Mouse (Mus musculus) limb, embryonic 12.5 days (tissue): ENCODE results near the gene Pla2g4d. TPM values are rescaled to one million over a fixed set of nuclear protein-coding genes. Genes with fewer than 3 reads are reported as not detected.
"Not testable (repeated sequence)": the region's sequence is repeated elsewhere in the genome, so short reads cannot be mapped to it uniquely, and the experiment has no call there.

Source experiments
- ATAC-seq: fragments of 200-750 bp; cut with Nextera tagmentation; 2 replicates; pipeline ENCODE4 v1.8.0; 2017; ENCODE audit warnings: low read depth, moderate TSS enrichment; ENCODE audit not compliant: insufficient number of reproducible peaks, insufficient read depth, low FRiP score, low TSS enrichment
- H3K27ac ChIP-seq: fragments of 300-500 bp; sonication (generic); 2 replicates; pipeline ENCODE4 v1.5.1; 2016; ENCODE audit warnings: mild to moderate bottlenecking, moderate library complexity
- H3K27me3 ChIP-seq: fragments of 300-500 bp; sonication (generic); 2 replicates; pipeline ENCODE4 v1.6.1; 2016; ENCODE audit warnings: mild to moderate bottlenecking, moderate library complexity
- H3K36me3 ChIP-seq: fragments of 300-500 bp; sonication (generic); 2 replicates; pipeline ENCODE4 v1.6.1; 2016; ENCODE audit warnings: mild to moderate bottlenecking, moderate library complexity
- H3K4me1 ChIP-seq: fragments of 300-500 bp; sonication (generic); replicated peaks from 2 replicates; pipeline ENCODE4 v1.6.1; 2016
- H3K4me2 ChIP-seq: fragments of 300-500 bp; sonication (generic); 2 replicates; pipeline ENCODE4 v1.6.1; 2016; ENCODE audit warnings: mild to moderate bottlenecking, moderate library complexity
- H3K4me3 ChIP-seq: fragments of 300-500 bp; sonication (generic); replicated peaks from 2 replicates; pipeline ENCODE4 v1.5.1; 2016; ENCODE audit warnings: mild to moderate bottlenecking
- H3K9ac ChIP-seq: fragments of 300-500 bp; sonication (generic); replicated peaks from 2 replicates; pipeline ENCODE4 v1.6.1; 2016; ENCODE audit warnings: mild to moderate bottlenecking, moderate library complexity
- H3K9me3 ChIP-seq: fragments of 300-500 bp; sonication (generic); 2 replicates; pipeline ENCODE4 v1.6.1; 2016; ENCODE audit warnings: mild to moderate bottlenecking, moderate library complexity
- WGBS: fragments of 180-500 bp; shearing (Covaris S2); methylation state at CpG from one replicate; pipeline ENCODE4 v1.1.7; 2016; 5-methylcytosine and 5-hydroxymethylcytosine counted together
- polyA plus RNA-seq: library from polyadenylated mRNA; unstranded; fragments of >200 nt; fragmentation: Nextera tagmentation; extraction: Ambion mirVana; gene quantifications from 2 replicates; pipeline ENCODE4 v1.2.1, GENCODE M21; 2016

The Pla2g4d gene
- polyA plus RNA-seq, 1 experiment from 2014 or later: 0.14 TPM

DNA sequence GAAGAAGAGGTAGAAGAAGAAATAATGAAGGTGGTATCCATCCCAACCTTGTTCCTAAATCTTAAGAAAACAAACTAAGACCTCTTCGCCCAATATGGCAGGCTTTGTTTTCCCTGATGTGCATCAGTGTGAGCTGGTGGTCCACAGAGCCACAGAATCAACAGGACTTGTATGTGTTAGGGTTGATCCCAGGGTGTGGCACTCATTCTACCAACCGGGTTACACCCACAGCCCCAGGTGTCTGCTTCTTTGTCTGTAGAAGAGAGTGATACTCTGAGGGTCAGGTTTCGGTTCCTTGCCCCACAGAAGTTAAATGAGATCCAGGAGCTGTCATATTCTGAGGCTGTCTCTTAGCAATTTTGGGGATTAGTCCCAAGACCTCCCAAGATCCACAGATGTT, 27.7 kb downstream of the Pla2g4d start:
- no peaks in the 10 kb centered on the region for H3K36me3 ChIP-seq
- 73% methylated on average over 3 of the region's 3 CpGs for WGBS

DNA sequence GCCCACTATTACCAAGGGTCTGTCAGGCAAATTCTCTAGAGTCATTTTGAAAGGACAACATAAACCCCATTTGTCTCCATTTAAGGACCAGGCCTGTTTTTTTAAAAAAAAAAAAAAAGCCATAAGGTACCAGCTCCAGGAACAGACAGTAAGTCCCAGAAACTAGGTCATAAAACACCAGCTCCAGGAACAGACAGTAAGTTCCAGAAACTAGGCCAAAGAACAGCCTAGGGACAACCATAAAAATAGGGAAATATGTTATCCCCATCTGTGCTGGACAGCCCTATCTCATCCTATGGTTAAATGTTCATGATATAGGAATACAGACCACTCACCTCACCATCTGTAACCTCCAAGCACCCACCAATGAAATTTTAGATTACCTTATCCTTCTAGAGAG, 32.7 kb downstream of the Pla2g4d start:
- Histone ChIP-seq H3K4me2 (no peak overlapping the region), H3K27me3 (no peaks in the 10 kb centered on the region), H3K36me3 (no peaks in the 10 kb centered on the region), H3K9ac (no peak overlapping the region), H3K4me1 (no peaks in the 10 kb centered on the region), H3K27ac (no peak overlapping the region), H3K9me3 (no peaks in the 10 kb centered on the region), H3K4me3 (no peak overlapping the region)
- ATAC-seq: no peak

More for the DNA sequence above, 27.7 kb downstream of the Pla2g4d start:
- H3K9me3 ChIP-seq: no peaks in the 10 kb centered on the region
- H3K27me3 ChIP-seq: no peaks in the 10 kb centered on the region
- no peaks in the 10 kb centered on the region for H3K4me1 ChIP-seq
- ATAC-seq: no peak
- H3K4me3 ChIP-seq: no peak overlapping the region
- no peak overlapping the region for H3K9ac ChIP-seq
- H3K27ac ChIP-seq: no peak overlapping the region
- no peak overlapping the region for H3K4me2 ChIP-seq

DNA sequence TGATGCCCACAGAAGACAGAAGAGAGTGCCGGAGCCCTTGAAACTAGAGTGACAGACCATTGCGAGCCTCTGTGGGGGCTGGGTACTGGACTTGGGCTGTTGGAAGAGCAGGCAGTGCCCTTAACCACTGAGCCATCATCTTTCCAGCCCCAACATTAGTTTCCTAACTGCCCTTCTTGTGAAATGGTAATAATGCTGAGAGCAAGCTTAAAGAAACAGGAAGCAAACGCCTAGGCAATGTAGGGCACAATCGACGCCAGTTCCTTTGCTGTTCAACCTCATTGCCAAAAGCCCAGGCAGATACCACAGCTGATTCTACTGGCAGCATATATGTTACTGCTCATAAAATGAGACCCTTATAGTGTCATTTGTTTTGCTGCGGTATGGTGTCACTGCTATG, 36.4 kb downstream of the Pla2g4d start:
- H3K4me1 ChIP-seq: no peaks in the 10 kb centered on the region
- WGBS: 92% methylated on average over 6 of the region's 6 CpGs
- ATAC-seq: no peak
- no peaks in the 10 kb centered on the region for H3K27me3 ChIP-seq
- H3K9ac ChIP-seq: no peak overlapping the region
- no peak overlapping the region for H3K4me2 ChIP-seq
- no peaks in the 10 kb centered on the region for H3K36me3 ChIP-seq
- no peak overlapping the region for H3K27ac ChIP-seq
- H3K4me3 ChIP-seq: no peak overlapping the region
- H3K9me3 ChIP-seq: no peaks in the 10 kb centered on the region

DNA sequence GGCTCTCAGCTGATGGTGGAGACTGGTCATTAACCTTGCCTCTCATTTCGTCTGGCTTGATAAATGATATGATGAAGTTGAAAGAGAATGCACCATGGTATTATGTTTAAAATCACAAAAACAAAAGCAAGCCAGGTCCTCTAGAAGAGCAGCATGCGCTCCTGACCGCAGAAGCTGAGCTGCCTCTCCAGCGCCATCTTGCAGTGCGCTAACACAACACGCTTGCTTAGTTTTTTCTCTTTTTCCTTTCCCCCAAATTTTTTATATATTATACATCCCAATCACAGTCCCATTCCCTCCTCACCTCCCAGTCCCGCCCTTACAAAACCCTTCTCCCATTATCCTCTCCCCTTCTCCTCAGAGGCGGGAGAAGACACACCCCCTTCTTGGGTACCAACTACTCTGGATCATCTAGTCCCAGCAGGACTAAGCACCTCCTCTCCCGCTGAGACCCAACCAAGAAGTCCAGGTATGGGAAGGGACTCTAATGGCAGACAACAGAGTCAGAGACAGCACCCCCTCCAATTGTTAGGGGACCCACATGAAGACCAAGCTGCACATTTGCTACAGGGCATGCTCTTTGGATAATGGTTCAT, 43.5 kb downstream of the Pla2g4d start:
- Histone ChIP-seq H3K9me3 (no peaks in the 10 kb centered on the region), H3K4me2 (peak overlapping the region; percentile 68), H3K4me3 (peak overlapping the region; percentile 43), H3K27me3 (peaks cover 43% of the 10 kb centered on the region), H3K4me1 (no peaks in the 10 kb centered on the region), H3K36me3 (no peaks in the 10 kb centered on the region), H3K27ac (no peak overlapping the region), H3K9ac (peak overlapping the region; percentile 35)
- no peak for ATAC-seq
- 13% methylated on average over 9 of the region's 9 CpGs for WGBS

DNA sequence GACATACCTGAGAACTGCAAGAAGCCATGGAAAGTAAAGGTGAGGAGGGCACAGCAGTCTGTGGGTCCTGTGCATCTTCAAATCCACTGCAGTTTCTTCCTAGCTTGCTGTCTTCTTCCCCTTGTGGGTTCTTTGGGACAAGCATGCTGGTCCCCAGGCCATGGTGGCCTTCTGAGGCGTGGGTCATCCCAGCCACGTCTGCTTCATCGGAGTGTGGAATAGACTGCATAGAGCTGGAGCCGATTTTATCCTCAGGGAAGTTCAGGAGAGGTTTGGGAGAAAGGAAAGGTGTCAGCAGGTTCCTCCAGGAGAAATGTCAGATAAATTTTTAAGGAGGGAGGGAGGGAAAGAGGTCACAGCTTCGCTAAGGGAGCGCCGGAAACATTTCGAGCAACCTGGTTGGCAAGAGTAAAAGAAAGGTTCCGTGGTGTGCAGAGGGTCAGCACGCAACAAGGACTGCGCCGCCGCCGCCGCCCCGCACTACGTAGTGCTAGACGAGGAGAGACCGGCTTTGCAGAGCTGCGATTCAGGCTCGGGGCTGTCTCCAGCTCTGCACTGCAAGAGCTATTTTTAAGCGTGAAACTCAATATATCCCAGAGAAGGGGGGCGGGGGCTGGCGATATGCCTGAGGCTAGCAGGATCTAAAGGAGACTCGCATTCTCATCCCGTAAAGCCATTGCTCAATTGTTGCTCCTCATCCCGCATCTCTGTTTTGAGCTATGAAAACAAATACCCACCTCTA, 44.1 kb downstream of the Pla2g4d start, which contains the start of gene Pla2g4e:
Pla2g4e (minus strand) TSS at position 657 of the 742 bp plus-strand sequence.
- H3K4me3 ChIP-seq: peak within 1 kb of the TSS; percentile 43
- 5% methylated on average over 27 of the region's 27 CpGs for WGBS
- no peak for ATAC-seq

DNA sequence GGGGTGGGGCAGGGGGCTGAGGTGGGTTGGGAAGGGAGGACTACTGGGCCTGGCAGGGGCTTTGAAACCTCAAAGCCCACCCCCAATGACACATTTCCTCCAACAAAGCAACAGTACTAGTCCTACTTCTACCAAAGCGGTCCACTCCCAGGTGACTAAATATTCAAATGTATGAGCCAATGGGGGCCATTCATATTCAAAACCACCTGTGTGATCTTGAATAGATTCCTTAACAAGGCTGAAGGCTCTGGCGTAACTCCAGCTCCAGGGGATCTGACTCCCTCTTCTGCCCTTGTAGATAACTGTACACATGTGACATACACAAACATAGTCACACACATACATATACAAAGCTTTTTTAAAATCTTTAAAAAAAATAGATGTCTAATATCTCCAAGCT, 45.0 kb downstream of the Pla2g4d start:
- no peaks in the 10 kb centered on the region for H3K36me3 ChIP-seq
- no peak overlapping the region for H3K27ac ChIP-seq
- H3K9ac ChIP-seq: no peak overlapping the region
- ATAC-seq: no peak
- no peak overlapping the region for H3K4me2 ChIP-seq
- WGBS: 89% methylated on average over 2 of the region's 2 CpGs
- peaks cover 43% of the 10 kb centered on the region for H3K27me3 ChIP-seq
- no peak overlapping the region for H3K4me3 ChIP-seq
- no peaks in the 10 kb centered on the region for H3K9me3 ChIP-seq
- H3K4me1 ChIP-seq: no peaks in the 10 kb centered on the region

More for the DNA sequence above, 44.1 kb downstream of the Pla2g4d start, which contains the start of gene Pla2g4e:
- H3K4me2 ChIP-seq: peak within 1 kb of the TSS; percentile 68
- H3K27ac ChIP-seq: no peak within 1 kb of the TSS
- no peaks in the 10 kb centered on the region for H3K4me1 ChIP-seq
- H3K36me3 ChIP-seq: no peaks in the 10 kb centered on the region
- H3K9me3 ChIP-seq: no peaks in the 10 kb centered on the region
- peak within 1 kb of the TSS; percentile 35 for H3K9ac ChIP-seq
- H3K27me3 ChIP-seq: peaks cover 43% of the 10 kb centered on the region

DNA sequence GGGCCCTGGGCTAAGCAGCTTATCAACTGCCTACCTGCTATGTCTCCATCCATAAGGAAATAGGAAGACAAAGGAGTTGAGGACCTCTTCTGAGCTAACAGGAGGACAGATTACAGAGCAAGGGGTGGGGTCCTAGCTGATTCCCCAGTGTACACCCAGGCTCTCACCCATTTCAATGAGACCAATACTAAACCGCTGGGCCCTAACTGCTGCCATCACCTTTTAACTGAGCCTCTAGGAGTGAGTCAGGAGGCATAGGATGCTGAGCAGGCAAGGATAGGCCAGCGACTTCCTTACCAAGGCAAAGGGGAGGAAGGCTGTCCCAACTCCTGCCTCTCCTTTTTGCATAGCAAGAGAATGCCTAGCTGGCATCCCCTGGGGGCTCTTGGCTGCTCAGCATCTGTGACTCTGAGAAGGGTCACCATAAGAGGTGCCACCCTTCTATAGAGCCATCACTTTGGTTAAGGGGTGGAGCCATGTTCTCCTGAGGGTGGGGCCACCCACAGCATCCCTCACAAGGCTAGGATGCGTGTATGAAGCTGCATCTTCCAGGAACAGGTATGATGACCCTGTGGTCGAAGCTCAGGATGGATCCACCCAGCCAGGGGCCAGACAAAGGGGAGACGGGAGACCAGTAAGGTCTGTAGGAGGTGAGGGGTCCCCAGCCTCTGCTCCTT, 46.1 kb downstream of the Pla2g4d start:
- Histone ChIP-seq H3K36me3 (no peaks in the 10 kb centered on the region), H3K9me3 (no peaks in the 10 kb centered on the region), H3K27me3 (peaks cover 43% of the 10 kb centered on the region), H3K4me3 (no peak overlapping the region), H3K9ac (no peak overlapping the region), H3K4me1 (no peaks in the 10 kb centered on the region), H3K27ac (no peak overlapping the region), H3K4me2 (no peak overlapping the region)
- WGBS: 70% methylated on average over 5 of the region's 5 CpGs
- no peak for ATAC-seq

DNA sequence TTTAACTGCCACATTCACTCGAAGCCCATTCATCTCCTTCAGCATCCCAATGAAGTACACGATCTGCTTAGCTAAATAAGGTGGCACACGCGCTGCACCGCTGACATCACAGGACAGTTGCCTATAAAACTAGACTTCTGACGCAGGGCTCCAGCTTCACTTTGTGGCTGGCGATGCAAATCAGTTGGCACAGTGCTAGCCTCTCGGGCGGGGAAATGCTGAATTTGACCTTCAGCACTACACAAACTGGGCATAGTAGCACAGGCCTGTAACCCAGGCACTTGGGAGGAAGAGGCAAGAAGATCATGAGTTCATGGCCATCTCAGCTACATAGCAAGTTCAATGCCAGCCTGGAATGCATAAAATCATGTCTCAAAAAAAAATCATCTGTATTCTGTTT, 50.3 kb downstream of the Pla2g4d start:
- not testable (repeated sequence) for H3K36me3 ChIP-seq, H3K4me3 ChIP-seq, H3K9ac ChIP-seq, H3K4me1 ChIP-seq, H3K27ac ChIP-seq, H3K9me3 ChIP-seq, H3K4me2 ChIP-seq, ATAC-seq
- peaks cover 16% of the 10 kb centered on the region for H3K27me3 ChIP-seq
- 90% methylated on average over 9 of the region's 9 CpGs for WGBS

DNA sequence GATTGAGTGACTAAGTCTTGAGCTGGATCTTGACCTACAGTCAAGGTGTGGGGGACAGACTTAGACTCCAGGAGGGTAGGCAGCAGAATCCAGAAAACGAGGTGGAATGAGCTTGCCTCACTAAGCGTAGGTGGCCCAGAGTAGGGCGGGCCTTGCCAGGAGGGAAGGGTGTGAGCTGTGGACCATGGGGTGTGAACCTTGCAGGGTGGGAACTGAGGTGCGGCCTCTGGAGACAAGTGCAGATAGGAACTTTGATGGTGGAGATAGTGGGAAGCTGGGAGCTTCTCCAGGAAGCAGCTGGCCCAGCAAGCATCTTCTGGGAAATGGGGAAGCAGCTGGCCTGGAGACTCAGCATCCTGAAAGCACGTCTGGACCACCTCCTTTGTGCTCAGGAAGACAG, 51.2 kb downstream of the Pla2g4d start:
- H3K27me3 ChIP-seq: peaks cover 7% of the 10 kb centered on the region; the same call in 1 of the 2 replicates
- no peak overlapping the region for H3K4me3 ChIP-seq
- H3K9me3 ChIP-seq: no peaks in the 10 kb centered on the region
- H3K4me1 ChIP-seq: no peaks in the 10 kb centered on the region
- WGBS: 74% methylated on average over 5 of the region's 5 CpGs
- no peak overlapping the region for H3K27ac ChIP-seq
- H3K9ac ChIP-seq: no peak overlapping the region
- no peak for ATAC-seq
- H3K4me2 ChIP-seq: no peak overlapping the region
- no peaks in the 10 kb centered on the region for H3K36me3 ChIP-seq

DNA sequence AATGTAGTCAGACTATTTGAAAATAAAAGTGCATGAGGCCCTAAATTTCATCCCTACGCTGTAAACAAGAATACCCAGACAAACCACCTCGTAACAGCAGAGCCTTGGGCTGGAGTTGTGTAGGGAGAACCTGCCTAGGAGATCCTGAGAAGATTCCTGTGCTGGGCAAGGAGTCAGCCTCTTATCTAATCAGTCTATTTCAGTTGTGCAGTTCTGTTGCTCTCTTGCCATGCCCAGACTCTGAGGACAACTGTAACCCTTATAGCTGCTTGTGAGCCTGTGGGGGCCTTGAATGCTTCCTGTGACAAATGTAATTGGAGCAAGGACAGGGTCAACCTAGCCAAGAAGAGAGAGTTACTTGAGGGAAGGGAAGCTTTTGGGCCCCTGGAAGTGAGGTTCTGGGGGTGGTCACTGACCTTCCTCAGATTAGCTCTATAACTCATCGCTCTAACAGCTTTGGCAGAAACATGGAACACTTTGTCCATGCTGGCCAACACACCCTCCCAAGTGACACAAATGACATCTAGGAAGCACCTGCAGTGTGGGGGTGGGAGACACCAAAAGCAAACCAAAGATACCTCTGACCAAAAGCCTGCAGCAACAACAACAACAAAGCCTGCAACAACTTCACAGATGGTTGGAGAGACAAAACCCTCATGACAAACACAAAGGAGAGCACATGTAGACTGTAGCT, 52.9 kb downstream of the Pla2g4d start:
- H3K27ac ChIP-seq: no peak overlapping the region
- 88% methylated on average over 3 of the region's 3 CpGs for whole genome bisulfite sequencing
- H3K9me3 ChIP-seq: no peaks in the 10 kb centered on the region
- no peak overlapping the region for H3K4me2 ChIP-seq
- H3K4me3 ChIP-seq: no peak overlapping the region
- no peak for ATAC-seq
- no peaks in the 10 kb centered on the region for H3K36me3 ChIP-seq
- H3K4me1 ChIP-seq: no peaks in the 10 kb centered on the region
- H3K9ac ChIP-seq: no peak overlapping the region
- no peaks in the 10 kb centered on the region for H3K27me3 ChIP-seq

DNA sequence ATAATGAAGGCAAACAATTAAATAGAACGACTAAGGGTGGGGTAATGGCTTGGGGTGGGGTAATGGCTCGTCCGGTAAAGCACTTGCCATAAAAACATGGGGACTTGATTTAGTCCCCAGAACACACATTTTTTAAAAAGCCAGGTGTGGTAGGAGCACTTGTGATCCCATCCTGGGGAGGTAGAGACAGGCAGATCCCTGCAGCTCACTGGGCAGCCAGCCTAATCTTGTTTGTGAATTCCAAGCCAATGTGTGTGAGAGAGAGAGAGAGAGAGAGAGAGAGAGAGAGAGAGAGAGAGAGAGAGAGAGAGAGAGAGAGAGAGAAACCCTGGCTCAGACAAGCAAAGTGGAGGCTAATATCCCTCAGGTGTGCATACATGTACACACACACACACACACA, 53.6 kb downstream of the Pla2g4d start:
- H3K27ac ChIP-seq: no peak overlapping the region
- no peak overlapping the region for H3K4me2 ChIP-seq
- H3K4me1 ChIP-seq: no peaks in the 10 kb centered on the region
- WGBS: 45% methylated on average over 3 of the region's 3 CpGs
- H3K36me3 ChIP-seq: no peaks in the 10 kb centered on the region
- no peaks in the 10 kb centered on the region for H3K27me3 ChIP-seq
- H3K9ac ChIP-seq: no peak overlapping the region
- no peaks in the 10 kb centered on the region for H3K9me3 ChIP-seq
- no peak overlapping the region for H3K4me3 ChIP-seq
- ATAC-seq: no peak
